Mouse (Mus musculus): ENCODE measurements around the gene Kcnh8. TPM values are rescaled to one million over a fixed set of nuclear protein-coding genes. Genes with fewer than 3 reads are reported as not detected.

Kcnh8 gene
- polyA plus RNA-seq, 1 experiment from 2014 or later: 1.9 TPM

- H3K9me3 ChIP-seq (ENCODE audit: control insufficient read depth, low read length): no peaks in the 10 kb centered on the region
- 57% methylated on average over 3 of the region's 3 CpGs for WGBS
- ATAC-seq (ENCODE audit: low FRiP score) (no peak), DNase-seq (ENCODE audit: low spot score, missing footprints) (no peak)
- H3K27me3 ChIP-seq (ENCODE audit: control insufficient read depth, insufficient read depth, low read length): no peaks in the 10 kb centered on the region
- H3K4me3 ChIP-seq (ENCODE audit: low read depth, low read length): no peak overlapping the region
- no peak overlapping the region for H3K27ac ChIP-seq (ENCODE audit: low read depth, low read length)
- H3K36me3 ChIP-seq (ENCODE audit: control insufficient read depth, insufficient read depth, low read length): no peaks in the 10 kb centered on the region
- H3K9ac ChIP-seq (ENCODE audit: low read length): no peak overlapping the region
- no peak overlapping the region for H3K4me2 ChIP-seq
- no peaks in the 10 kb centered on the region for H3K4me1 ChIP-seq (ENCODE audit: control insufficient read depth, insufficient read depth, low read length)
These were observed 185.6 kb downstream of the Kcnh8 start for GRCm38 (mm10) chr17:52788151-52788550.

GRCm38 (mm10) chr17:52804463-52804862 lies 202.0 kb downstream of the Kcnh8 start:
- no peaks in the 10 kb centered on the region for H3K27me3 ChIP-seq (ENCODE audit: control insufficient read depth, insufficient read depth, low read length)
- ATAC-seq (ENCODE audit: low FRiP score): no peak
- H3K4me2 ChIP-seq: no peak overlapping the region
- no peaks in the 10 kb centered on the region for H3K36me3 ChIP-seq (ENCODE audit: control insufficient read depth, insufficient read depth, low read length)
- H3K9ac ChIP-seq (ENCODE audit: low read length): no peak overlapping the region
- 60% methylated on average over 6 of the region's 6 CpGs for WGBS
- no peak overlapping the region for H3K27ac ChIP-seq (ENCODE audit: low read depth, low read length)
- no peak overlapping the region for H3K4me3 ChIP-seq (ENCODE audit: low read depth, low read length)
- no peak for DNase-seq (ENCODE audit: low spot score, missing footprints)
- no peaks in the 10 kb centered on the region for H3K9me3 ChIP-seq (ENCODE audit: control insufficient read depth, low read length)
- no peaks in the 10 kb centered on the region for H3K4me1 ChIP-seq (ENCODE audit: control insufficient read depth, insufficient read depth, low read length)

- Histone ChIP-seq H3K4me2 (no peak overlapping the region), H3K4me3 (ENCODE audit: low read depth, low read length) (no peak overlapping the region), H3K36me3 (ENCODE audit: control insufficient read depth, insufficient read depth, low read length) (no peaks in the 10 kb centered on the region), H3K9ac (ENCODE audit: low read length) (no peak overlapping the region), H3K4me1 (ENCODE audit: control insufficient read depth, insufficient read depth, low read length) (no peaks in the 10 kb centered on the region), H3K9me3 (ENCODE audit: control insufficient read depth, low read length) (no peaks in the 10 kb centered on the region), H3K27ac (ENCODE audit: low read depth, low read length) (no peak overlapping the region), H3K27me3 (ENCODE audit: control insufficient read depth, insufficient read depth, low read length) (no peaks in the 10 kb centered on the region)
- WGBS: 78% methylated on average over 1 of the region's 1 CpGs
- ATAC-seq (ENCODE audit: low FRiP score) (no peak), DNase-seq (ENCODE audit: low spot score, missing footprints) (no peak)
These were observed 208.3 kb downstream of the Kcnh8 start for GRCm38 (mm10) chr17:52810773-52811172.

- H3K9me3 ChIP-seq (ENCODE audit: control insufficient read depth, low read length): no peaks in the 10 kb centered on the region
- no peak overlapping the region for H3K4me3 ChIP-seq (ENCODE audit: low read depth, low read length)
- H3K9ac ChIP-seq (ENCODE audit: low read length): no peak overlapping the region
- WGBS: 86% methylated on average over 1 of the region's 1 CpGs
- DNase-seq (ENCODE audit: low spot score, missing footprints) (no peak), ATAC-seq (ENCODE audit: low FRiP score) (no peak)
- H3K4me2 ChIP-seq: no peak overlapping the region
- H3K36me3 ChIP-seq (ENCODE audit: control insufficient read depth, insufficient read depth, low read length): no peaks in the 10 kb centered on the region
- H3K27ac ChIP-seq (ENCODE audit: low read depth, low read length): no peak overlapping the region
- H3K4me1 ChIP-seq (ENCODE audit: control insufficient read depth, insufficient read depth, low read length): no peaks in the 10 kb centered on the region
- no peaks in the 10 kb centered on the region for H3K27me3 ChIP-seq (ENCODE audit: control insufficient read depth, insufficient read depth, low read length)
These were observed 216.5 kb downstream of the Kcnh8 start for GRCm38 (mm10) chr17:52819007-52819406.

GRCm38 (mm10) chr17:52829678-52830077 lies 227.2 kb downstream of the Kcnh8 start:
- DNase-seq (ENCODE audit: low spot score, missing footprints): no peak
- Histone ChIP-seq H3K36me3 (ENCODE audit: control insufficient read depth, insufficient read depth, low read length) (no peaks in the 10 kb centered on the region), H3K4me1 (ENCODE audit: control insufficient read depth, insufficient read depth, low read length) (no peaks in the 10 kb centered on the region), H3K9me3 (ENCODE audit: control insufficient read depth, low read length) (no peaks in the 10 kb centered on the region), H3K9ac (ENCODE audit: low read length) (no peak overlapping the region), H3K27ac (ENCODE audit: low read depth, low read length) (no peak overlapping the region), H3K4me2 (no peak overlapping the region), H3K4me3 (ENCODE audit: low read depth, low read length) (no peak overlapping the region), H3K27me3 (ENCODE audit: control insufficient read depth, insufficient read depth, low read length) (no peaks in the 10 kb centered on the region)
- ATAC-seq (ENCODE audit: low FRiP score): no peak
- WGBS: 88% methylated on average over 4 of the region's 4 CpGs

GRCm38 (mm10) chr17:52873195-52873594 lies 270.7 kb downstream of the Kcnh8 start:
- H3K36me3 ChIP-seq (ENCODE audit: control insufficient read depth, insufficient read depth, low read length): no peaks in the 10 kb centered on the region
- H3K4me2 ChIP-seq: no peak overlapping the region
- no peak overlapping the region for H3K27ac ChIP-seq (ENCODE audit: low read depth, low read length)
- H3K9me3 ChIP-seq (ENCODE audit: control insufficient read depth, low read length): no peaks in the 10 kb centered on the region
- H3K9ac ChIP-seq (ENCODE audit: low read length): no peak overlapping the region
- no peaks in the 10 kb centered on the region for H3K27me3 ChIP-seq (ENCODE audit: control insufficient read depth, insufficient read depth, low read length)
- no peak overlapping the region for H3K4me3 ChIP-seq (ENCODE audit: low read depth, low read length)
- H3K4me1 ChIP-seq (ENCODE audit: control insufficient read depth, insufficient read depth, low read length): no peaks in the 10 kb centered on the region
- DNase-seq (ENCODE audit: low spot score, missing footprints) (no peak), ATAC-seq (ENCODE audit: low FRiP score) (no peak)
- WGBS: 83% methylated on average over 3 of the region's 3 CpGs

- no peaks in the 10 kb centered on the region for H3K9me3 ChIP-seq (ENCODE audit: control insufficient read depth, low read length)
- 54% methylated on average over 1 of the region's 1 CpGs for WGBS
- ATAC-seq (ENCODE audit: low FRiP score): no peak
- no peak for DNase-seq (ENCODE audit: low spot score, missing footprints)
- H3K9ac ChIP-seq (ENCODE audit: low read length): no peak overlapping the region
- no peaks in the 10 kb centered on the region for H3K27me3 ChIP-seq (ENCODE audit: control insufficient read depth, insufficient read depth, low read length)
- H3K4me1 ChIP-seq (ENCODE audit: control insufficient read depth, insufficient read depth, low read length): no peaks in the 10 kb centered on the region
- H3K36me3 ChIP-seq (ENCODE audit: control insufficient read depth, insufficient read depth, low read length): no peaks in the 10 kb centered on the region
- H3K4me2 ChIP-seq: no peak overlapping the region
- H3K27ac ChIP-seq (ENCODE audit: low read depth, low read length): no peak overlapping the region
- no peak overlapping the region for H3K4me3 ChIP-seq (ENCODE audit: low read depth, low read length)
These were observed 276.5 kb downstream of the Kcnh8 start for GRCm38 (mm10) chr17:52878964-52879363.

- 82% methylated on average over 2 of the region's 2 CpGs for WGBS
These were observed 277.5 kb downstream of the Kcnh8 start for GRCm38 (mm10) chr17:52880051-52880450.

GRCm38 (mm10) chr17:52885210-52885609 lies 282.7 kb downstream of the Kcnh8 start:
- no peak overlapping the region for H3K9ac ChIP-seq (ENCODE audit: low read length)
- no peaks in the 10 kb centered on the region for H3K27me3 ChIP-seq (ENCODE audit: control insufficient read depth, insufficient read depth, low read length)
- no peak overlapping the region for H3K27ac ChIP-seq (ENCODE audit: low read depth, low read length)
- DNase-seq (ENCODE audit: low spot score, missing footprints) (no peak), ATAC-seq (ENCODE audit: low FRiP score) (no peak)
- no peaks in the 10 kb centered on the region for H3K4me1 ChIP-seq (ENCODE audit: control insufficient read depth, insufficient read depth, low read length)
- H3K4me3 ChIP-seq (ENCODE audit: low read depth, low read length): no peak overlapping the region
- H3K9me3 ChIP-seq (ENCODE audit: control insufficient read depth, low read length): no peaks in the 10 kb centered on the region
- H3K36me3 ChIP-seq (ENCODE audit: control insufficient read depth, insufficient read depth, low read length): no peaks in the 10 kb centered on the region
- H3K4me2 ChIP-seq: no peak overlapping the region
- WGBS: 77% methylated on average over 1 of the region's 1 CpGs

More at GRCm38 (mm10) chr17:52880051-52880450, 277.5 kb downstream of the Kcnh8 start:
- Histone ChIP-seq H3K4me3 (ENCODE audit: low read depth, low read length) (no peak overlapping the region), H3K9me3 (ENCODE audit: control insufficient read depth, low read length) (no peaks in the 10 kb centered on the region), H3K27ac (ENCODE audit: low read depth, low read length) (no peak overlapping the region), H3K9ac (ENCODE audit: low read length) (no peak overlapping the region), H3K4me1 (ENCODE audit: control insufficient read depth, insufficient read depth, low read length) (no peaks in the 10 kb centered on the region), H3K36me3 (ENCODE audit: control insufficient read depth, insufficient read depth, low read length) (no peaks in the 10 kb centered on the region), H3K4me2 (no peak overlapping the region), H3K27me3 (ENCODE audit: control insufficient read depth, insufficient read depth, low read length) (no peaks in the 10 kb centered on the region)
- ATAC-seq (ENCODE audit: low FRiP score): no peak
- no peak for DNase-seq (ENCODE audit: low spot score, missing footprints)
